Mouse (Mus musculus): ENCODE measurements around the gene Scgb2b17.
"Not testable (repeated sequence)": the region's sequence is repeated elsewhere in the genome, so short reads cannot be mapped to it uniquely, and the experiment has no call there.

The Scgb2b17 gene

DNA sequence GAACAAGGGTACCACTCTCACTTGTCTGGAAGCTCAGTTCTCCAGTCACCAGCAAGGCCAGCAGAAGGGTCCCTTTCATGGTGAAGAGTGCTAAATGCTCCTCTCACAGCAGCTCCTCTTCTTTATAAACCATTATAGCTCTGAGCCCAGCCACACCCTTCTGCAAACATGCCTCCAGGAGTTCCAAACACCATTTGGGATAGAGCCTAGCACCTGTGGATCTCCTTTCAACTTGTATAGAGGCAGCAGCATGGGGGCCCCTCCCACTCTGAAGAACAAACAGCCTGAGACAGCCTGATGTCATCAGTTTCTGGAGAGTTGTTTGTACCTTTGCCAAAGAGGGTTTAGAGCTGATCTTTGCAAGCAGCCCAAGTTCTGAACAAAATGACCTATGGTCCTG, at the start of gene Scgb2b17:
Gene Scgb2b17, minus strand, starts transcription at position 101 of the 400 bp plus-strand sequence.
- not testable (repeated sequence) for DNase-seq (ENCODE audit: low read depth, low spot score)

GRCm38 (mm10) chr7:33063149-33063548, 6.8 kb upstream of the Scgb2b17 start, which contains the start of gene Scgb1b17:
Scgb1b17 (plus strand) TSS chr7:33063449.
- DNase-seq (ENCODE audit: low read depth, low spot score) = not testable (repeated sequence)
